Mouse (Mus musculus): ENCODE results near the gene Crybg2.

Gene Crybg2

GRCm38 (mm10) chr4:134094004-134094564, 33.5 kb downstream of the Crybg2 start:
- no peak for DNase-seq (ENCODE audit: low read depth, low spot score)

GRCm38 (mm10) chr4:134094923-134095547, 34.4 kb downstream of the Crybg2 start, which contains the start of gene Cd52:
TSS of gene Cd52 (minus strand) at chr4:134095082.
- no peak for DNase-seq (ENCODE audit: low read depth, low spot score)

GRCm38 (mm10) chr4:134096120-134096519, 35.5 kb downstream of the Crybg2 start:
- no peak for DNase-seq (ENCODE audit: low read depth, low spot score)

- DNase-seq (ENCODE audit: low read depth, low spot score) = no peak
Measured at GRCm38 (mm10) chr4:134097015-134097608, 36.5 kb downstream of the Crybg2 start.

GRCm38 (mm10) chr4:134098628-134099027, 38.0 kb downstream of the Crybg2 start:
- no peak for DNase-seq (ENCODE audit: low read depth, low spot score)

- no peak for DNase-seq (ENCODE audit: low read depth, low spot score)
Measured at GRCm38 (mm10) chr4:134100245-134100644, 39.6 kb downstream of the Crybg2 start.

- peak; percentile 91 for DNase-seq (ENCODE audit: low read depth, low spot score)
Measured at GRCm38 (mm10) chr4:134101979-134102741, 41.5 kb downstream of the Crybg2 start, which contains the start of gene Ubxn11. TSS of gene Ubxn11 (plus strand) at chr4:134102570.

GRCm38 (mm10) chr4:134102742-134103119, 42.1 kb downstream of the Crybg2 start:
- DNase-seq (ENCODE audit: low read depth, low spot score) = no peak

- no peak for DNase-seq (ENCODE audit: low read depth, low spot score)
Measured at GRCm38 (mm10) chr4:134106105-134106504, 45.5 kb downstream of the Crybg2 start.

- no peak for DNase-seq (ENCODE audit: low read depth, low spot score)
Measured at GRCm38 (mm10) chr4:134107730-134108129, 47.1 kb downstream of the Crybg2 start.

- no peak for DNase-seq (ENCODE audit: low read depth, low spot score)
Measured at GRCm38 (mm10) chr4:134108196-134108595, 47.6 kb downstream of the Crybg2 start.

- DNase-seq (ENCODE audit: low read depth, low spot score) = no peak
Measured at GRCm38 (mm10) chr4:134110653-134111052, 50.0 kb downstream of the Crybg2 start.

GRCm38 (mm10) chr4:134112403-134112802, 51.8 kb downstream of the Crybg2 start:
- no peak for DNase-seq (ENCODE audit: low read depth, low spot score)

GRCm38 (mm10) chr4:134113356-134113994, 52.9 kb downstream of the Crybg2 start:
- DNase-seq (ENCODE audit: low read depth, low spot score) = no peak

GRCm38 (mm10) chr4:134114038-134114437, 53.4 kb downstream of the Crybg2 start:
- no peak for DNase-seq (ENCODE audit: low read depth, low spot score)

- DNase-seq (ENCODE audit: low read depth, low spot score) = no peak
Measured at GRCm38 (mm10) chr4:134115215-134116144, 54.9 kb downstream of the Crybg2 start.

- DNase-seq (ENCODE audit: low read depth, low spot score) = no peak
Measured at GRCm38 (mm10) chr4:134116501-134116900, 55.9 kb downstream of the Crybg2 start.

- no peak for DNase-seq (ENCODE audit: low read depth, low spot score)
Measured at GRCm38 (mm10) chr4:134117012-134117411, 56.4 kb downstream of the Crybg2 start.

- no peak for DNase-seq (ENCODE audit: low read depth, low spot score)
Measured at GRCm38 (mm10) chr4:134118126-134118800, 57.6 kb downstream of the Crybg2 start.

- DNase-seq (ENCODE audit: low read depth, low spot score) = no peak
Measured at GRCm38 (mm10) chr4:134119042-134119441, 58.4 kb downstream of the Crybg2 start.
